Mouse (Mus musculus) activated CD4-positive, CD25-positive, alpha-beta regulatory T cell, adult 9 weeks (primary cell): ENCODE results near the gene Olfr223. TPM values are rescaled to one million over a fixed set of nuclear protein-coding genes. Genes with fewer than 3 reads are reported as not detected.

Source experiments
- polyA plus RNA-seq: library from polyadenylated mRNA; unstranded; fragments of 100-300 nt; shearing (Covaris generic); gene quantifications from one replicate; pipeline ENCODE4 v1.2.1, GENCODE M21; 2017

Olfr223 gene
- polyA plus RNA-seq: not detected

GRCm38 (mm10) chr11:59593189-59593588 is at the start of gene Olfr223:
Olfr223 (minus strand) TSS chr11:59593289.

DNA sequence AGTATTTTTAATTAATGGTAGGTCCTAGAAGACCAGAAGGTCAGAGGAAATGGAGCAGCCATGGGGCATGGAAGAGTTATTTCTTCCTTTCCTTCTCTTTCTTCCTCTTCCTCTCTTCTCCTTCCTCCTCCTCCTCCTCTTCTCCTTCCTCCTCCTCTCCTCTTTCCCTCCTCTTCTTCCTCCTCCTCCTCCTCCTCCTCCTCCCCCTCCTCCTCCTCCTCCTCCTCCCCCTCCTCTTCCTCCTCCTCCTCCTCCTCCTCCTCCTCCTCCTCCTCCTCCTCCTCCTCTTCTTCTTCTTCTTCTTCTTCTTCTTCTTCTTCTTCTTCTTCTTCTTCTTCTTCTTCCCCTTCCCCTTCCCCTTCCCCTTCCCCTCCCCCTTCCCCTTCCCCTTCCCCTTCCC is 17.0 kb downstream of the Olfr223 start, which contains the start of gene Olfr222:
Gene Olfr222, minus strand, starts transcription at position 101 of the 400 bp plus-strand sequence.

GRCm38 (mm10) chr11:59541324-59541723 is 51.8 kb downstream of the Olfr223 start, which contains the start of gene Nlrp3:
Nlrp3 (plus strand) TSS chr11:59541568.

Other genes with a start within 250 kb of the Olfr223 start
- gene Prss38, start 217.6 kb downstream of the Olfr223 start, polyA plus RNA-seq: not detected
- gene Jmjd4, start 143.2 kb downstream of the Olfr223 start, polyA plus RNA-seq: 14.5 TPM
- 64.8 TPM for gene Snap47, start 142.1 kb downstream of the Olfr223 start, polyA plus RNA-seq
- gene Zfp867, start 120.8 kb downstream of the Olfr223 start, polyA plus RNA-seq: 2.9 TPM
- 28.0 TPM for gene Zkscan17, start 66.5 kb downstream of the Olfr223 start, polyA plus RNA-seq
- gene Nlrp3, start 51.7 kb downstream of the Olfr223 start, polyA plus RNA-seq: not detected
- not detected for gene Olfr222, start 17.1 kb downstream of the Olfr223 start, polyA plus RNA-seq
- gene Mprip, start 68.0 kb upstream of the Olfr223 start, polyA plus RNA-seq: 10.2 TPM
- 0.16 TPM for gene Pld6, start 194.4 kb upstream of the Olfr223 start, polyA plus RNA-seq
- gene Flcn, start 216.7 kb upstream of the Olfr223 start, polyA plus RNA-seq: 68.5 TPM
- gene Nt5m, start 246.2 kb upstream of the Olfr223 start, polyA plus RNA-seq: 15.2 TPM
- 104 TPM for gene Cops3, start 246.5 kb upstream of the Olfr223 start, polyA plus RNA-seq